Mouse (Mus musculus) MEL-GATA-1-ER (cell line): ENCODE results near the gene Pigb.

Experiments used
- DNase-seq: peaks from one replicate; pipeline ENCODE4 v3.0.0-alpha.2; 2012; ENCODE audit warnings: low read depth; ENCODE audit errors: extremely low read depth

The Pigb gene

DNA sequence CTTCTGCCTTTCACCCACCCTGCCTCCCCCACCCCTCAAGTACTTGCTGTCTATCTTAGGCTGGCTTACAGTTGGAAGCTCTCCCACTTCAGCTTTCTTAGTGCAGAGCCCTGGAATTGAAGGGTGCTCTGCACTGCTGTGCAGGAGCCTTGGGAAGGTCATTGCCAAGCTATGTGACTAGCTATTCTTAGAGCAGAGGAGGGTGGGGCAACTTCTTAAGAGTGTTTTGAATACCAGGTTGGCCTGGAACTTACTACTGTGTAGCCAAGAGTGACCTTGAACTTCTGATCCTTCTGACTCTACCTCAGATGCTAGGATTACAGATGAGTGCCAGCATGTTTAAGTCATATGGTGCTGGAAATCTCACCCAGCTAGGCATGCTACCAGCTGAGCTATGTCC lies 44.0 kb downstream of the Pigb start:
- DNase-seq = no peak

DNA sequence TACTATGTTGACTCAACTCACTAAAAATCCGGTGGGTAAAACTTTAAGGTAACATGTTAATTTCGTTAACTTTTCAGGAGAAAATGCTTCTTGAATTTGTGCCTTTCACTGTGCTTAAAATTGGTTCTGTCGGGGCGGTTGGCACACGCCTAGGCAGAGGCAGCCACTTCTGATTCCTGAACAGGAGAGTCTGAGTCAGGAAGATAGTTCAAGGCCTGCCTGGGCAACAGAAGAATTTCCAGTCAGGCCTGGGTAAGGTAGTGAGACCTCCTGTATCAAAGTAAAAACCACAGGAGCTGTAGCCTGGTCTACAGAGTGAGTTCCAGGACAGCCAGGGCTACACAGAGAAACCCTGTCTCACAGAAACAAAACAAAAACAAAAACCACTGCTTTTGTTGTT lies 47.6 kb downstream of the Pigb start:
- DNase-seq = no peak

DNA sequence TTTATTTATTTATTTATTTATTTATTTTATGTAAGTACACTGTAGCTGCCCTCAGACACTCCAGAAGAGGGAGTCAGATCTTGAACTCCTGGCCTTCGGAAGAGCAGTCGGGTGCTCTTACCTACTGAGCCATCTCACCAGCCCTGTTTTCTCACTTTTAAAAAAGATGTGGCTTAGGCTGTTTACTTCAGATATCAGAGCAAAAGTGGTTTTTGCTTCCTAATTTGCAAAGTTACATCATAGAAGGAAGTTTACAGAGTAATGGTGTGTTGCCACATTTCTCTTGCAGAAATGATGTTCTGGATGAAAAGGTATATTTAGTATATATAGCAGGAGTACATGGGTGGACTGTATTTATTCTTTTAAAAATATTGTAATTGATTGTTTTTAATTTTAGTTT lies 48.8 kb downstream of the Pigb start:
- DNase-seq = no peak

DNA sequence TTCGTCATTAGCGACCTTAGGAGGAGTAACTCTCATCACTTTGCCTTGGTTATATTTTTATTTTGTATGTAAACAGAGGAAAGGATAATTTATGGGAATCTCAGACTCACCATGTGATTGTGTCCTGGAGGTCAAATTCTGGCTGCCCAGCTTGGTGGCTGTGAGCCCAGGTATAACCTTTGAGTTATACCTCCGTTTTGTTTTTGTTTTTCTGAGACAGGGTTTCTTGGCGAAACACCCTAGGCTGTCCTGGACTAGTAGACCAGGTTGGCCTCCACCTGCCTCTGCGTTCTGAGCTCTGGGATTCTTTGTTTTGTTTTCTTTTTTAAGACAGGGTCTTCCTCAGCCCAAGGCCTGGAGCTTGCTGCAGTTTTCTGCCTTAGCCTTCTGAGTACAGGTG lies 51.5 kb downstream of the Pigb start:
- DNase-seq = no peak

DNA sequence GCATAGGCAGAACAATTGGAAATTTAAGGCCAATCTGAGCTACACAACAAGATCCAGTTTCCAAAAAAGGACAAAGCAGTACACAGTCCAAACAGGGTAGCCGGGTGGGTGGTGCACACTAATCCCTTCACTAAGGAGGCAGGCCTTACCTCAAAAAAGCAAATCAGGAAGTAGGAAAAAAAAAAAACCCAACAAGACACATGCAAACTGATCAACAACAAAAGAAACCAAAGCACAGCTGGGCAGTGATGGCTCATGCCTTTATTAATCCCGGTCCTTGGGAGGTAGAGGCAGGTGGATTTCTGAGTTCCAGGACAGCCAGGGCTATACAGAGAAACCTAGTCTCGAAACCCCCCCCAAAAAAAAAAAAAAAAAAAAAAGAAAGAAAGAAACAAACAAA lies 52.5 kb downstream of the Pigb start:
- no peak for DNase-seq

DNA sequence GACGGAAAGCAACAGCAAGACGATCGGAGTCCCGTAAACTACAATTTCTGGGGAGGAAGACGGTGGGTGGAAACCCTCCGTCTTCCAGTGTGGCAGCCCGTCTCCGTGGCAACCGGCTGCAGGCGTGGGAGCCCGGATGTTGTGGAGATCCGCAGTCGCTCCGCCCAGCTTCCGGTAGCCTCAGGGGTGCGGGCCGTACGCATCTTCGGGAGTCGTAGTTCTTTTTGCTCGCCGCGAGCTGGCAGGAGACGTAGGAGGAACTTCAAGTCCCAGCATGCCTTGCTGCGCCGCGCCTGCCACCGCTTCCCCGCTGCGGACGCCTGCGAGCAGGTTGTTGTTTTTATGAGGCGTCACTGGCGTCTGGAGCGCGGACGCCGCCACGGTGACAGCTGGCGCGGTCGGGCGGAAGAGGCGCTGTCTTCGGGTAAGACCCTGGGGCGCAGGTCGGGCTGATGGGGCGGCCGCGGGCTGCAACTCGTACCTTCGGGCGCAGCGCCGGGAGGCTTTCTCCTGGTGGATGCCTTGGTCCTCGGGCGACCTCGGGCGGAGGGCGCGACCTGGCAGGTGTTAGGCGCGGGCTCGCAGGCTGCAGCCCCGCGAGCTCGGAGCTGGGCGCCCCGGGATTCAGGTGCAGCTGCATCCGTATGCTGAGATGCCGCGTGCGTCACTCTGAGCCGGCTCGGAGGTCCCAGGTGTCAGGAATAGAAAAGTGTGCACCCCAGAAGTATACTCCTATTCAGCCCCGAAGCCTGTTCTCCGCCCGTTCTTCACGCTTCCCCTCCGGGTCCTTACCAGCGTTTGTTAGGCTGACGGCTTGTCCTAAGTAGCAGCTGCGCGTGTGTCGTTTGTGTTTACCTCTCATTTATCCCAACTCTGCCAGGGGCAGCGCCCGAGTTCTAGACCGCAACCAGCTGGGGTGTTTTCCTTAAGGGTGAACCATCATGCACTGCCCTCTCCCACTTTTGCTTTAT lies 54.6 kb downstream of the Pigb start, which contains the start of the genes Ccpg1os and Ccpg1:
Gene Ccpg1os, minus strand, starts transcription at position 133 of the 971 bp plus-strand sequence.
Gene Ccpg1, plus strand, starts transcription at position 180 of the 971 bp plus-strand sequence.
- peak; percentile 97 for DNase-seq

DNA sequence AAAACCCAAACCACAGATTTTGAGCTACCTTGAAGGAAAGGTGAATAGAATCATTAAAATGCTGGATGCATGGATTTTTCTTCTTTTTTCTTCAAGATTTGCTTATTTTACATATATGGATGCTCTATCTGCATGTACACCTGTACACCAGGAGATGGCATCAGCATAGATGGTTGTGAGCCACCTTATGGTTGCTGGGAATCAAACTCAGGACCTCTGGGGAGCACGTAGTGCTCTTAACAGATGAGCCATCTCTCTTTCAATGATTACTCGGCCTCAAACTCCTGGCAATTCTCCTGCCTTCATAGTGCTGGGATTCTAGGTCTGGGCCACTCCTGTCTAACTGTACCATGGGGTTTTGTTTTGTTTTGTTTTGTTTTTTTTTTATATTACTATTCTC lies 57.1 kb downstream of the Pigb start:
- no peak for DNase-seq

DNA sequence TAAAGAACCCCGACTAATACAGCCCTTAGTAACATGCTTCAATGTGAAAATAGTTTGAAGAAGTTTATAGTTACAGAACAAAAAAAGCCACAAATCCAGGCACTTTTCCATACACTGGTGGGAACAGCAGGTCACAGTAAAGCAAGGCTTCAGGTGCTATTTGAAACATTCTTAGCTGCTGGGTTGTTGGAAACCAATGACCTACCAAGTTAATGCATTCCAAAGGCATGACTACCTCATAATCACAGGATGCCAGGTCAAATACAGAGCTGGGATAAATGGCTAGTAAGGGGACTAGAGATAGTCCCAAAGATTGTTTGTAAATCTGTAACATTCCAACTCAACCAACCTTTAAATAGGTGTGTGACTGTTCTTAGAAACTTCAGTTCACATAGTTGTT lies 64.9 kb downstream of the Pigb start:
- no peak for DNase-seq

DNA sequence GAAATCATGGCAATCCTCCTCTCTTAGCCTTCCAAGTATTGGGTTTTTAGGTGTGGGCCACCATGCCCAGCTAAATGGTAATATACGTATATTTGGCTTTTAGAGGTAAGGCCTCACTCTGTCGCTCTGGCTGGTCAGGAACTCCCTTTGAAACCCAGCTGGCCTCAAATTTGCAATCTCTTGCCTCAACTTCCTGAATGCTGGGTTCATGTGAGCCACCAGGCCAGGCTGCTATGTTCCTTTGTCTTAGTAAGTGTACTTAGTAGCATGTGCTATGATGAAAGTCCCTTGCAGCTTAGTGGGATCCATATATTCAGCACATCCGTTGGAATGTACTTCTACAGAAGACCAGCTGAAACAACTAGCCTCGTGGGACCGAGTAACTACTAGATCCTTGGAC lies 65.4 kb downstream of the Pigb start:
- no peak for DNase-seq

DNA sequence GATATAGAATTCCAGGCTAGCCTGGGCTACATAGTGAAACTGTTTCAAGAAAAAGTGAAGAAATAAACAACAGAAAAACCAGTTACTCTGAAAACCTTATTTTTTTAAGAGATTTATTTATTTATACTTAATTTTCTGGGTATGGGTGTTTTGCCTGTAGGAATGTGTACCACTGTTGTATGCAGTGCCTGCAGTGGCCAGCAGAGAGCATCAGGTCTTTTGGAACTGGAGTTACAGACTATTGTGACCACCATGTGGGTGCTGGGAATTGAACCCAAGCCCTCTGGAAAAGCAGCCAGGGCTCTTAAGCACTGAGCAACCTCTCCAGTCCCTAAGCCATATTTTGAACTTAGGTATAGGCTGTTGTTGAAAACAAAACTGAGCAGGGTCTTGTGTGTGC lies 67.2 kb downstream of the Pigb start:
- no peak for DNase-seq

DNA sequence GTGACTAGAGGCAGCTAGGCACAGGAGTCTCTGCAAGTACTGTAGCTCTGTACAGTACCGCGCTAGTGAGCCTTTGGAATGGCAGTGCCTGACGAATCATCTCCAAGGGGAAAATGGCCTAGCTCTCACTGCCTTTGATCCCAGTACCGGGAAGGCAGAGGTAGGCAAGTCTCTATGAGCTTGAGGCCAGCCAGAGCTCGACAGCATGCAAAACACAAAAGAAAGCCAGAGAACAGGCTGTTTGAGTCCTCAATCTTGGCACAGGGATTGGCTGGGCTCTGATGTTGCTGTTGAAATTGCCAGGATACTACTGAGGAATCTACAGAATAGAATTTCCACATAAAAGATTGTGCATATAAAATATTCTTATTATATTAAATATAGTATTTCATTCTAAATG lies 67.7 kb downstream of the Pigb start:
- DNase-seq = no peak

DNA sequence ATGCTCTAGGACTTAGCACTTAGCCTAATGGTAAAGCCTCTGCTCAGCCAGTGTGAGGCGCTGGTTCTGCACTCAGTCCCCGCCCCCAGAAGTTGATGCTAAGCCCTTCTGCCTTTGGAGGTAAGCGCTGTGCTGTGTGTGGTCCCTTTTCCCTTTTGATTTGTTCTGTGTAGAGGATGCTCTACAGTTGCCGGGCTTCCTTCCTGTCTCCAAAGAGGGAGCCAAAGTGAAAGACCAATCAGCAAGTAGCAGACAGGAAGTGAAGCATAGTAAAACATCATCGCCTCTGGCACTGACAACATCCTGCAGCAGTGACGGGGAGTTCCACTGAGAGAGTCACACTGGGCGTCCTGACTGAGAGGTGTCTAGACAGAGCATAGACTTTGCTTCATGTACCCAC lies 70.3 kb downstream of the Pigb start:
- no peak for DNase-seq

DNA sequence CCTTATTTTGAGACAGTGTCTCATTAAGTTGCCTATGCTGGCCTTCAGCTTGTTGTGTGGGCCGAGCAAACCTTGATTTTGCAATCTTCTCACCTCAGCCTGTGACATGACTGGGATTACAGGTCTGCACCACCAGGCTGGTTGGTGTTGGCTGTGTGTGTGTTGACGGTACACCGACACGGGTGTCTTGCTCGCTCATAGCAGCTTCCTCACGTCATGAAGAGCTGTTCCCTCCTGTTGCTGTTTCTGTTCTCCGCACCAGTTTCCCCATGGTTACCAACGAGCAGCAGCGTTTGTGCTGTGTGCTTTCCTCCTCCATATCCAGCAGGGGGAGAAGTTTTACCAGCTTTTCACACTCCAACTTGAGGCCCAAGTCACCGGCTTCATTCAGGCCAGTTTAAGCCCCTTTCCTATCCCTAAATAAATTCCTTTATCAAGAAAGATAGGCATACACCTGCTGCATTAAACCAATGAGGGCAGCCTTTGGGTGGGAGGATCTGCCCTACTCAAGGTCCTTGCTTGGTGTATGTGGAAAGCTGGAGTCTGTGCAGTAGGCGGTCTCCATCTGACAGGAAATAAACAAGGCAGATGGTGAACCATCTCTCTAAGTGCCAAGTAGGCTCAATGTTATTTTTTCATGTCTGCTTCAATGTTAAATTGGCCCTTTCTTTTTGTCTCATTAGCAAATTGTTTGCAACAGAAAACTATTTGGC lies 71.7 kb downstream of the Pigb start:
- no peak for DNase-seq

DNA sequence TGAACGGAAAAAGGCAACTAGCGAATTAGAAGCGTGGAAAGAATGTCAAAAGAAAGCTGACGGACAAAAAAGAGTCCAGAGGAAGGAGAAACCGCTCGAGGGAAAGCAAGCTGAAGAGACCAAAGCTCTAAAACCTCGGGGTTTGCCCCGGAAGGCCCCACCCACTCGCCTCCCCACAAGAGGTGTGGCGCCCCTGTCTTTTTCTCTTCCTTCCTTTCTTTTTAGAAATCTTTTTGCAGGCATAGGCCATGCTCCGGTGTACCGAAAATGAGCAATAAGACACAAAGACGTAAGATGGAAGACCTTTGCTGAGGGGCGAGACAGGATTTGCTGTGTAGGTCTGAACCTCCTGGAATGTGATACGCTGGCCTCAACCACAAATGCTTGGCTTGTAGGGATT lies 78.2 kb downstream of the Pigb start:
- DNase-seq = no peak

DNA sequence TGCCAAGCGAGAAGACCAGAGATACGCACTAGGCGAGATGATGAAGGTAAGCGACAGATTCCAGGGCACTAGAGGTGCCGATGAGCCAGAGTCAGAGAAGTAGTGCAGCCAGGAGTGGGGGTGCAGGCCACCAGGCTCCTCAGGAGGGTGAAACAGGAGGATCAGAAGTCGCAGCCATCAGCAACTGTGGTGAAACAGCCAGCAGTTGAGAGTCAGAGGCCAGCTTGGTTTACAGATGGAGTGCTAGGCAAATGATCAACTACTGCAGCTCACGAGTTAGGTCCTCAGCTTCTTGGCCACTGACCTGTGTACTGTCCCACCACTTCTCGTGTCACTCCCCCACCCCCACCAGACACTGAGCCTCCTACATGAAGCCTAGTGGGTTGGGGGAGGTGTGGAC lies 78.8 kb downstream of the Pigb start:
- DNase-seq = no peak

DNA sequence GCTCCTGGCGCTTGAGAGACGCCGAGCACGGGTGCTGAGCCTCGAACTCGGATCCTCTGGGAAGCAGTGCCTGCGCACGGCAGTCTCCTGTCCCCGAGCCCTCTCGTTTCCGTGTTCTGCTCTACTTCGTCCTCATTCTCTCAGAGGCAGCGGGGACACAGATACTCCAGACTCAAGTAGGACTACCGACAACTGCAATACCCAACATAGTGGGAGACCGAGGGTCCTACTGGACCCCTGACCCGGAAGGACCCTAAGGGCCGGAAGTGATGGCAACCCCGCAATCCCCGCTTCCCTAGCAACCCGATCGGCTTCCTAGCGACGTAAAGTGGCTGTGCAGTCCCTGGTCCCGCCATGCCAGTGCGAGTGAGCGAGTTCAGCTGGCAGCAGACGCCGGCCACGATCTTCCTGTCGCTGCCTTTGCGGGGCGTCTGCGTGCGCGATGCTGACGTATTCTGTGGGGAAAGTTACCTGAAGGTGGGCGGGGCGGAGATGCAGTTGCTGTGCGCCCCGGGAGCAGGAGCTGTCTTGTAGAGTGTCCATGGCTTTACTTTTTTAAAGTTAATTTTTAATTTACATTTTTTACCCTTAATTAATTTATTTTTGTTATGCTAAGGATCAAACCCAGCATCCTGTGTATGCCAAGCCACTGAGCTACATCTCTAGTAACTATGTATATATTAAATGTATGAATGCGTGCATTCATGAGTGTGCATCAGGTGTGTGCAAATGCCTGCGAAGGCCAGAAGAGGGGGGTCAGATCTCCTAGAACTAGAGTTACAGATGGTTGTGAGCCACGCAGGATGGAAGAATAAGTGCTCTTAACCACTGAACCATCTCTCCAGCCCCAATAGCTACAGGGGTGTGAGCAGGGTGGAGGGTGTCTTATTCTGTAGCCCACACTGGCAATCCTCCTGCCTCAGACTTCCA lies 81.4 kb downstream of the Pigb start, which contains the start of the genes Dyx1c1 and Gm44503:
Gene Dyx1c1, plus strand, starts transcription at position 265 of the 930 bp plus-strand sequence.
Gene Gm44503, plus strand, starts transcription at position 332 of the 930 bp plus-strand sequence.
- peak; percentile 46 for DNase-seq
